Mouse (Mus musculus) erythroblast, embryonic 14.5 days (primary cell): ENCODE measurements around the gene Casq1. TPM values are rescaled to one million over a fixed set of nuclear protein-coding genes. Genes with fewer than 3 reads are reported as not detected.
"Not testable (repeated sequence)": the region's sequence is repeated elsewhere in the genome, so short reads cannot be mapped to it uniquely, and the experiment has no call there.

Experiments
- H3K27me3 ChIP-seq: 2 replicates; pipeline ENCODE4 v1.6.1; 2012; ENCODE audit warnings: inconsistent platforms; ENCODE audit not compliant: control insufficient read depth
- H3K36me3 ChIP-seq: 2 replicates; pipeline ENCODE4 v1.6.1; 2012; ENCODE audit warnings: mild to moderate bottlenecking, inconsistent platforms; ENCODE audit not compliant: control insufficient read depth
- H3K4me1 ChIP-seq: 2 replicates; pipeline ENCODE4 v1.6.1; 2012; ENCODE audit warnings: inconsistent platforms; ENCODE audit not compliant: control insufficient read depth
- H3K4me3 ChIP-seq: replicated peaks from 2 replicates; pipeline ENCODE3; 2012; ENCODE audit warnings: moderate library complexity, mild to moderate bottlenecking, inconsistent platforms
- H3K9me3 ChIP-seq: 2 replicates; pipeline ENCODE4 v1.6.1; 2012; ENCODE audit warnings: low read length, inconsistent platforms, mixed read lengths; ENCODE audit not compliant: control insufficient read depth
- GATA1 ChIP-seq: IDR thresholded peaks from 2 replicates; pipeline ENCODE4 v1.6.1; 2012; ENCODE audit warnings: low read length, inconsistent platforms, mixed read lengths
- TAL1 ChIP-seq: IDR thresholded peaks from 3 replicates; pipeline ENCODE4 v1.6.1; 2012; ENCODE audit warnings: low read length, inconsistent platforms, mixed read lengths
- polyA plus RNA-seq: library from polyadenylated mRNA; stranded (reverse); fragments of >175 nt; gene quantifications from 2 replicates; pipeline ENCODE4 v1.2.3, GENCODE M21; 2012

Gene Casq1
- polyA plus RNA-seq, result not detected in 2 replicates

DNA sequence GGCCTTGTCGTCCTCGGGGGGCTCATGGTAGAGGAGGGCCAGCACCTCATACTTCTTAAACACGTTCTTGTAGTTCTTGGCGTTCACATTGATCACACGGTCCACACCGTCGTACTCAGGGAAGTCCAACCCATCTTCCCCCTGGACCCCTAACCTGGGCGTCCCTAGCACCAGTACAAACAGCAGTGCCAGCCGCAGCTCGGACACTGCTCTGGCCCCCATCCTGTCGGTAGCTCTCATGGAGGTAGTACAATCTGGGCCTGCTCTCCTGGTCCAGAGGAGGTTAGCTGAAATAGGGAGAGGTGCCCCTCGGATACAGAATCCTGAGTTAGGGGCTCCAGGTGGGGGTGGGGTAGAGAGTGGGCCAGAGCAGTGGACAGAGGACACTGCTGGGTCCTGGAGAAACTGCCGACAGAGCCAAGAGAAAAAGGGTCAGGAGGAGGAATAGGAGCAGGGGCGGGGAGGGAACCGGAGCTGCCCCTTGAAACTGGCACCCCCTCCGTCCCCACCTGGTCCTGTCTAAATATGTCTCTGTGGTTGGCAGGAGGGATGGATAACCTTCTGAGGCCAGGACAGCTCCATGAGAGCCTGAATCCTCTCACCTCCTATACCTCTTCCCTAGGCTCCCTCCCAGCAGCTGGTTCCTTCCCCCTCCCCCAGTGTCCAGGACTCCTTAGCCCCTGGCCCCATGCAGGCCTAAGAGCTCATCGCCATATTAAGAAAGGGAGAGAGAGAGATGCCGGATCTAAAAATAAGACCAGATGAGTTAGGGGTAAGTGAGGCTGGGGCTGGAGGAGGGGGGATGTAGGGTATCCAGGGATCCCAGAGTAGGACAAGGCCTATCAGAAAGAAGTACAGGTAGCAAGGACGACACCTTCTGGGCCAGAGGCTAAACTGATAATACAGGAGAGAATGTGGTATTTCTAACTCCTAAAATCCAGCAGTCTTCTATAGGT lies at the start of gene Casq1:
Gene Casq1 (minus strand): TSS at position 418 of the 956 bp plus-strand sequence.
- no peak for TF ChIP-seq GATA1
- TF ChIP-seq TAL1, result no peak
- peaks cover 7% of the 10 kb centered on the region for H3K4me1 ChIP-seq
- H3K4me3 ChIP-seq, result no peak within 1 kb of the TSS
- H3K9me3 ChIP-seq, result no peaks in the 10 kb centered on the region
- no peaks in the 10 kb centered on the region for H3K27me3 ChIP-seq
- no peaks in the 10 kb centered on the region for H3K36me3 ChIP-seq

DNA sequence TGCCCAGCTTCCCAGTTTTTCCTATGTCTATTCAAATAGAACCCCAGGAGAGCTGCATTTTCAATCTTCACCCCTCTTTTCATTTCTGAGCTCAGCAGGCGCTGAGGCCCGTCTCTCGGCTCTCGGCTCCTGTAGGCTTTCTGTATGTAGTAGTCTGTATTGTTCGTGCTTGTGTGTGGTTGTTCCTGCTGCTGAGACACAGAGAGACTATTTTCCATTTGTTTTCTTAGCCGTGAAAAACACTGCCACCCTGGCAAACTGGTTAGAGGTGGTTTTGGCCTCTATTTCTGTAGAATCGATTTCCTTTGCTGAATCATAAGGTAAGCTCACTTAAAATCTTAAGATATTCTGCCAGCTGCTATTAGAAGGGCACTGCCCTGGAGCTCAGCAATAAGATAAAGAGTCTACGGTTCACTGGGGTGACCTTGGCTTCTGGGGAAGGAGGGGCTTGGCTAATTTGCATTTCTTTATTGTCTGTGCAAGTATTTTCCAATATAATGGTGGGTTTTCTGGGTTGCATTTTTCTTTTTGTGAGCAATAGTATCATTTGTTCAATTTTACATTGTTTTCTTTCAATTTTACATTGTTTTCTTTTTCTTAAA lies 41.9 kb upstream of the Casq1 start, which contains the start of gene Igsf8:
Gene Igsf8 (plus strand): TSS at position 165 of the 602 bp plus-strand sequence.
- no peaks in the 10 kb centered on the region for H3K36me3 ChIP-seq
- no peak for TF ChIP-seq GATA1
- no peak for TF ChIP-seq TAL1
- no peaks in the 10 kb centered on the region for H3K4me1 ChIP-seq
- no peak within 1 kb of the TSS for H3K4me3 ChIP-seq
- no peaks in the 10 kb centered on the region for H3K27me3 ChIP-seq
- H3K9me3 ChIP-seq, result no peaks in the 10 kb centered on the region

DNA sequence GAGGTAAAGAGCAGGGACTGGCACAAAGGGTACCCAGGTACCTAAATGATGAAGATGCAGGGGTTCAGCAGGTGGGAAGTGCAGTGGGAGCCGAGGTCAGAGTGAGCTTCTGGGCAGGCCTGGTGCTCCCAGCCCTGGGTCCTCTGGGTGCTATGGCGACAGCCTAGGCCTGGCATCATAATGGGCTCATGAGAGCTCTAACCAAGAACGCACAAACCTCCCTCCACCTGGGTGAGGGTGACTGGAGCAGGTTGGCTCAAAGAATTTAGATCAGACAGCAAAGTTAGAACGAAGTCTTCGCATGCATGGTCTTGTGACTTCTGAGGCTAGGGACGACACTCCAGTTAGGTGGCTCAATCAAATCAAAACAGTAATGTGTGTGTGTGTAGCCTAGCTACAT lies 38.6 kb upstream of the Casq1 start, which contains the start of gene Atp1a4:
Gene Atp1a4 (minus strand): TSS at position 101 of the 400 bp plus-strand sequence.
- Histone ChIP-seq H3K4me1 (no peaks in the 10 kb centered on the region), H3K27me3 (no peaks in the 10 kb centered on the region), H3K36me3 (no peaks in the 10 kb centered on the region), H3K4me3 (no peak within 1 kb of the TSS), H3K9me3 (no peaks in the 10 kb centered on the region)
- TF ChIP-seq TAL1 (no peak), GATA1 (no peak)

DNA sequence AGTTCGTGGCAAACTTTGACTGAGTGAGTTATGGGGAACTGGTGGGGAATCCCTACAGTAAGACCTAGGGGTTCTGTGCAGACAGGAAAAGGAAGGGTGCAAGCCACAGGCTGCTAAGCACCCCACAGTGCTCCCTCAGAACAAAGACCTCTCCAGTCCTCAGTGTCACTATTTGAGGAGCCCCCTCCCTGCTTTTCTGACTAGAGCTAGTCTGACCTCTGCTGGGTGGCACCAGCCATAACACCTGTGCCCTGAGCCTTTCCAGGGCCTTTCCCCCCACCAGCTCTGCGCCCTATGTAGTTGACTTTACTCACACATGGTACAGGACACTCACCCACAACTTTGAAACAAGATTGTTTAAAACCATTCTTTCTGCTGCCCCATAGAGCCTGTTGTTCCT lies 28.0 kb upstream of the Casq1 start:
- Histone ChIP-seq H3K27me3 (peaks cover 19% of the 10 kb centered on the region), H3K36me3 (no peaks in the 10 kb centered on the region), H3K4me3 (no peak overlapping the region), H3K9me3 (no peaks in the 10 kb centered on the region), H3K4me1 (no peaks in the 10 kb centered on the region)
- no peak for TF ChIP-seq GATA1
- TF ChIP-seq TAL1, result no peak

DNA sequence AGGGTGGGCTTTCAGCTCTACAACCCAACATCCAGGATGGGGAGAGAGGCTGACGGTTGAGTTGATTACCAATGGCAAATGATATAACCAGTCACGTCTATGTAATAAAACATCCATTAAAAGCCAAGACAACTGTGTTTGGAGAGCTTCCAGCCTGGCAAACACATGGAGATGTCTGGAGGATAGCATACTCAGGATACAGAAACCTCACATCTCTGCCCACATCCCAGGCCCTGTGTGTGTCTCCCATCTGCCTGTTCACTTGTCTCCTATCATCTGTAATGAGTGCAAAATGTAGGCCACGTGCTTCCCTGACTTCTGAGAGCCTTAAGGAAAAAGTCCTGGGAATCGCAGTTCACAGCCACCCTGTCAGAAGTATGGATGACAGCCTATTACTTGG lies 27.5 kb upstream of the Casq1 start:
- H3K27me3 ChIP-seq, result peaks cover 19% of the 10 kb centered on the region
- no peaks in the 10 kb centered on the region for H3K36me3 ChIP-seq
- no peak overlapping the region for H3K4me3 ChIP-seq
- TF ChIP-seq GATA1 (no peak), TAL1 (no peak)
- no peaks in the 10 kb centered on the region for H3K9me3 ChIP-seq
- no peaks in the 10 kb centered on the region for H3K4me1 ChIP-seq

DNA sequence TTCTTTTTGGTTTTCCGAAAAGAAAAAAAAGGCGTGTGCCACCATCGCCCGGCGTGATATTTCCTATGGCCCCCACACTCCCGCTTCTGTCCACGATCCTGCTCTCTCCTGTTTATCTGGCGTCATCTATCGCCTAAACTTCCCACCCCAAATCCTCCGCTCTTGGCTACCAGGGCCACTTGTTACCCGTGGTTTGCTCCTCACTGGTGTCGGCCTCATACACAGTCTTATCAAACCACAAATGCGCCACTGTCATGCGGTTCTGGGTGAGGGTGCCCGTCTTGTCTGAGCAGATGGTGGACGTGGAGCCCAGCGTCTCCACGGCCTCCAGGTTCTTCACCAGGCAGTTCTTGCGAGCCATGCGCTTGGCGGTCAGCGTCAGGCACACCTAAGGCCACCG lies 25.0 kb upstream of the Casq1 start:
- peaks cover 19% of the 10 kb centered on the region for H3K27me3 ChIP-seq
- not testable (repeated sequence) for H3K4me1 ChIP-seq, H3K4me3 ChIP-seq, H3K9me3 ChIP-seq, H3K36me3 ChIP-seq

DNA sequence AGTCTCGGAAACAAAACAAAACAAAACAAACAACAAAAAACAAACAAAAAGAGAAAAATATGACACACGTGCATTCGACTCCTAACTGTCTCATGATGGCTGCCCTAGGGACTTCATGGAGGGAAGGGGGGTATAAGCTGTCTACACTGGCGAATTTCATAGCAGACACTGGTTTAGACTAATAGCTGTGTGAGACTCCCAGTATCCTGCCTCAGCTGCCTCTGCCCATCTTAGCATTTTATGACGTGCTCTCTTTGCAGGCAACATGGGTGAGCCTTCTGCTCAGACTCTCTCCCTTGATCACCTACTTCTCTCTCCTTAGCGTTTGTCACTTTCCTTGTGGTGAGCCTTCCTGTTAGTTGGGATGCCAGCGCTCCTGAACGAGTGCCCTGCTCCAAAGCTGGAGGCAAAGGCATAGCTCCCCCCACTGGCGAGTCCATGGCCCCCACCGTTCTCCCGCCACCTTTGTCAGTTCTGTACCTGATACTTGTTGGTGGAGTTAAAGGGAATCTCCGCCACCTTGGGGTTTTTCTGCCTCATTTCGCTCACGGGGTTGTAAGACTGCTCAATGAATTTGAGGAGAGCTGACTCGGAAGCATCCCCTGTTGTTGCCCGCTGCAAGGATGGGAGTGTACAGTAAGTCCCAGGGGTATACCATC lies 24.0 kb upstream of the Casq1 start:
- peaks cover 19% of the 10 kb centered on the region for H3K27me3 ChIP-seq
- no peak overlapping the region for H3K4me3 ChIP-seq
- no peaks in the 10 kb centered on the region for H3K36me3 ChIP-seq
- TF ChIP-seq GATA1, result no peak
- no peak for TF ChIP-seq TAL1
- no peaks in the 10 kb centered on the region for H3K4me1 ChIP-seq
- H3K9me3 ChIP-seq, result no peaks in the 10 kb centered on the region

DNA sequence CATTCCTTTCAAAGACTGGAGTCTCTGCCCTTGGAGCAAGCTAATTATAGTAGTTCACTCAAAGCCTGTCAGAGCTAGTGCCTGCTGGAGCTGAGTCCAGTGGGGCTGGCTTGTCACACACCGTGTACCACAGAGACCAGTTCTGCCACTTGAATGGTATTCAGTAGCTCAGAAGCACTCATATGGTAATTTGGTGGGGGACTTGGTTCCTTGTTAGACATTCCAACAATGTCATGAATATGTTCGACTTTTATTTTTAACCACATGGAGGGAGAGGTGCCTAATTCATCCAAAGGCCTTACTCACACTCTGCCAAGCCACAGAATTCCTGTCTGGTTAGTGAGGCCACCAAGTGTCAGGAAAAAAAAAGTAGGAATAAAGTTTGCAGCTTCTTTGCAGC lies 22.7 kb upstream of the Casq1 start:
- no peaks in the 10 kb centered on the region for H3K4me1 ChIP-seq

More for the DNA sequence above, 22.7 kb upstream of the Casq1 start:
- H3K9me3 ChIP-seq, result no peaks in the 10 kb centered on the region
- TF ChIP-seq TAL1 (no peak), GATA1 (no peak)
- no peaks in the 10 kb centered on the region for H3K36me3 ChIP-seq
- peaks cover 19% of the 10 kb centered on the region for H3K27me3 ChIP-seq
- H3K4me3 ChIP-seq, result no peak overlapping the region
